Mouse (Mus musculus) liver, embryonic 16.5 days (tissue): Measurements from ENCODE around the gene Zfp68. TPM values are rescaled to one million over a fixed set of nuclear protein-coding genes. Genes with fewer than 3 reads are reported as not detected.
A peak's percentile ranks its signal among the peaks of the same experiment; 100 is the strongest.
"Not testable (repeated sequence)": the region's sequence is repeated elsewhere in the genome, so short reads cannot be mapped to it uniquely, and the experiment has no call there.

ENCODE experiments used
- ATAC-seq: fragments of 200-750 bp; cut with Nextera tagmentation; 2 replicates; pipeline ENCODE4 v1.8.0; 2017; ENCODE audit warnings: low read depth, mild to moderate bottlenecking, moderate number of reproducible peaks, moderate library complexity
- H3K27ac ChIP-seq: fragments of 300-500 bp; sonication (generic); 2 replicates; pipeline ENCODE4 v1.5.1; 2014; ENCODE audit warnings: mild to moderate bottlenecking, low read length
- H3K27me3 ChIP-seq: fragments of 300-500 bp; sonication (generic); 2 replicates; pipeline ENCODE4 v1.6.1; 2014; ENCODE audit warnings: low read depth, low read length, mixed read lengths; ENCODE audit not compliant: control insufficient read depth, insufficient read depth
- H3K36me3 ChIP-seq: fragments of 300-500 bp; sonication (generic); 2 replicates; pipeline ENCODE4 v1.6.1; 2014; ENCODE audit warnings: mild to moderate bottlenecking; ENCODE audit not compliant: control insufficient read depth, insufficient read depth
- H3K4me1 ChIP-seq: fragments of 300-500 bp; sonication (generic); 2 replicates; pipeline ENCODE4 v1.6.1; 2014; ENCODE audit warnings: low read depth, low read length, mixed read lengths; ENCODE audit not compliant: control insufficient read depth
- H3K4me2 ChIP-seq: fragments of 300-500 bp; sonication (generic); 2 replicates; pipeline ENCODE4 v1.6.1; 2014; ENCODE audit warnings: low read depth, low read length, mixed read lengths
- H3K4me3 ChIP-seq: fragments of 300-500 bp; sonication (generic); 2 replicates; pipeline ENCODE4 v1.5.1; 2014; ENCODE audit warnings: low read depth, mild to moderate bottlenecking, low read length
- H3K9ac ChIP-seq: fragments of 300-500 bp; sonication (generic); 2 replicates; pipeline ENCODE4 v1.6.1; 2014; ENCODE audit warnings: low read depth, low read length
- H3K9me3 ChIP-seq: fragments of 300-500 bp; sonication (generic); replicated peaks from 2 replicates; pipeline ENCODE4 v1.6.1; 2016; ENCODE audit warnings: low read length; ENCODE audit not compliant: control insufficient read depth
- WGBS: fragments of 180-500 bp; shearing (Covaris S2); extraction: QIAGEN DNeasy Blood & Tissue Kit; methylation state at CpG from one replicate; pipeline ENCODE4 v1.1.7; 2014; ENCODE audit not compliant: insufficient replicate concordance; 5-methylcytosine and 5-hydroxymethylcytosine counted together
- polyA plus RNA-seq: library from polyadenylated mRNA; unstranded; fragments of >200 nt; fragmentation: Nextera tagmentation; extraction: Ambion mirVana; gene quantifications from 2 replicates; pipeline ENCODE4 v1.2.1, GENCODE M21; 2015

Zfp68 gene
- polyA plus RNA-seq, 1 experiment from 2014 or later: 14.4 TPM

GRCm38 (mm10) chr5:138623478-138623875 is 3.9 kb upstream of the Zfp68 start:
- Histone ChIP-seq H3K27me3 (no peaks in the 10 kb centered on the region), H3K27ac (no peak overlapping the region; the same call in 1 of the 2 replicates), H3K4me3 (peak overlapping the region; percentile 86), H3K9me3 (no peaks in the 10 kb centered on the region), H3K4me2 (peak overlapping the region; percentile 79), H3K4me1 (peaks cover 8% of the 10 kb centered on the region), H3K36me3 (no peaks in the 10 kb centered on the region), H3K9ac (peak overlapping the region; percentile 89)
- no peak for ATAC-seq
- 13% methylated on average over 3 of the region's 3 CpGs for WGBS

- H3K27me3 ChIP-seq: no peaks in the 10 kb centered on the region
- peak within 1 kb of the TSS; percentile 89 for H3K9ac ChIP-seq
- H3K4me3 ChIP-seq: peak within 1 kb of the TSS; percentile 86
- peak; percentile 85 for ATAC-seq
- WGBS: under 1% methylated on average over 30 of the region's 30 CpGs
- H3K9me3 ChIP-seq: no peaks in the 10 kb centered on the region
- H3K4me2 ChIP-seq: peak within 1 kb of the TSS; percentile 79
- H3K27ac ChIP-seq: peak within 1 kb of the TSS; percentile 76
- peaks cover 8% of the 10 kb centered on the region for H3K4me1 ChIP-seq
- H3K36me3 ChIP-seq: no peaks in the 10 kb centered on the region
These were observed 3.3 kb upstream of the Zfp68 start, which contains the start of gene A430033K04Rik for GRCm38 (mm10) chr5:138622645-138623477. Gene A430033K04Rik (plus strand): TSS chr5:138622859.

- Histone ChIP-seq H3K9me3 (no peaks in the 10 kb centered on the region), H3K4me3 (no peak overlapping the region), H3K4me2 (no peak overlapping the region), H3K27ac (no peak overlapping the region), H3K4me1 (peaks cover 8% of the 10 kb centered on the region), H3K27me3 (no peaks in the 10 kb centered on the region), H3K9ac (no peak overlapping the region), H3K36me3 (peaks cover 14% of the 10 kb centered on the region)
- no peak for ATAC-seq
- 76% methylated on average over 5 of the region's 5 CpGs for WGBS
These were observed 1.3 kb upstream of the Zfp68 start for GRCm38 (mm10) chr5:138620836-138621235.

- WGBS: 79% methylated on average over 1 of the region's 1 CpGs
- Histone ChIP-seq H3K9ac (no peak overlapping the region), H3K4me3 (peak overlapping the region; percentile 25; the same call in 1 of the 2 replicates)
These were observed 1.2 kb downstream of the Zfp68 start for GRCm38 (mm10) chr5:138618353-138618752.

GRCm38 (mm10) chr5:138587396-138587795 is 32.2 kb downstream of the Zfp68 start:
- ATAC-seq: no peak
- H3K27ac ChIP-seq: no peak overlapping the region
- H3K9me3 ChIP-seq: no peaks in the 10 kb centered on the region
- 62% methylated on average over 6 of the region's 6 CpGs for WGBS
- H3K4me3 ChIP-seq: no peak overlapping the region
- no peak overlapping the region for H3K9ac ChIP-seq
- no peak overlapping the region for H3K4me2 ChIP-seq
- no peaks in the 10 kb centered on the region for H3K36me3 ChIP-seq
- no peaks in the 10 kb centered on the region for H3K4me1 ChIP-seq
- H3K27me3 ChIP-seq: no peaks in the 10 kb centered on the region

More at GRCm38 (mm10) chr5:138618353-138618752, 1.2 kb downstream of the Zfp68 start:
- peaks cover 3% of the 10 kb centered on the region; the same call in 1 of the 2 replicates for H3K4me1 ChIP-seq
- ATAC-seq: no peak
- H3K4me2 ChIP-seq: peak overlapping the region; percentile 62
- H3K27me3 ChIP-seq: no peaks in the 10 kb centered on the region
- peaks cover 35% of the 10 kb centered on the region for H3K36me3 ChIP-seq
- H3K9me3 ChIP-seq: no peaks in the 10 kb centered on the region
- H3K27ac ChIP-seq: no peak overlapping the region

GRCm38 (mm10) chr5:138571623-138572022 is 47.9 kb downstream of the Zfp68 start:
- Histone ChIP-seq H3K4me2 (no peak overlapping the region), H3K9ac (no peak overlapping the region), H3K27me3 (no peaks in the 10 kb centered on the region), H3K36me3 (no peaks in the 10 kb centered on the region), H3K4me3 (no peak overlapping the region), H3K9me3 (no peaks in the 10 kb centered on the region), H3K27ac (no peak overlapping the region), H3K4me1 (no peaks in the 10 kb centered on the region)
- no peak for ATAC-seq
- WGBS: 42% methylated on average over 4 of the region's 4 CpGs

GRCm38 (mm10) chr5:138564612-138565011 is 54.9 kb downstream of the Zfp68 start, which contains the start of gene 1700123K08Rik:
Gene 1700123K08Rik (minus strand): TSS chr5:138564712.
- ATAC-seq, H3K9ac ChIP-seq, H3K9me3 ChIP-seq, H3K36me3 ChIP-seq, H3K4me2 ChIP-seq, H3K27me3 ChIP-seq, H3K4me3 ChIP-seq, H3K4me1 ChIP-seq, H3K27ac ChIP-seq: not testable (repeated sequence)
- 59% methylated on average over 2 of the region's 2 CpGs for WGBS
